In genomic region chr8:112010997-112011815, GRCm38 (mm10) we compare ENCODE assay signal across 8 mouse cellular contexts. TPM values are rescaled to one million over a fixed set of nuclear protein-coding genes. Genes with fewer than 3 reads are reported as not detected.
DNase-seq lines count a peak whose midpoint lies in the region; ATAC-seq lines count a peak whose summit lies in the region.

Gene Kars, minus strand, starts transcription at chr8:112011323.
Gene Terf2ip, plus strand, starts transcription at chr8:112011398.

- no peaks in the 10 kb centered on the region for H3K27me3 ChIP-seq in heart, embryonic 10.5 days (ENCODE audit: insufficient read depth, poor library complexity, severe bottlenecking)
- H3K27me3 ChIP-seq in kidney, embryonic 15.5 days: no peaks in the 10 kb centered on the region

- peak; percentile 92 to 93 for DNase-seq in B cell, adult 2 months
- DNase-seq in brain, adult 2 months (ENCODE audit: low read depth, low spot score): peak; percentile 96
- peak; percentile 98 for DNase-seq in heart, embryonic 10.5 days (ENCODE audit: low spot score)
- DNase-seq in liver: peak; percentile 95
- peak; percentile 93 to 97 for DNase-seq in spleen, postnatal 4 days (ENCODE audit: low spot score in 2 of 2)

- peak within 1 kb of the TSS; percentile 95 for H3K4me2 ChIP-seq in kidney, embryonic 15.5 days

- ATAC-seq in erythroblast, adult 5-6 weeks (replicated peaks; ENCODE audit: low FRiP score, poor library complexity, severe bottlenecking): peak; percentile 94
- ATAC-seq in kidney, embryonic 15.5 days (replicated peaks; ENCODE audit: low FRiP score): peak; percentile 95
- peak; percentile 90 for ATAC-seq in monocyte, adult 5-6 weeks (replicated peaks; ENCODE audit: insufficient number of reproducible peaks, low FRiP score, low TSS enrichment, poor library complexity, severe bottlenecking)

- peaks cover 19% of the 10 kb centered on the region for H3K4me1 ChIP-seq in heart, embryonic 10.5 days
- peaks cover 23% of the 10 kb centered on the region for H3K4me1 ChIP-seq in kidney, embryonic 15.5 days

- H3K36me3 ChIP-seq in heart, embryonic 10.5 days: peaks cover 14% of the 10 kb centered on the region
- peaks cover 34% of the 10 kb centered on the region for H3K36me3 ChIP-seq in kidney, embryonic 15.5 days

- whole genome bisulfite sequencing in heart, embryonic 10.5 days: under 1% methylated on average over 61 of the region's 61 CpGs
- WGBS in kidney, embryonic 15.5 days: under 1% methylated on average over 61 of the region's 61 CpGs

- peak within 1 kb of the TSS; percentile 75 for H3K4me3 ChIP-seq in heart, embryonic 10.5 days
- peak within 1 kb of the TSS; percentile 85 for H3K4me3 ChIP-seq in kidney, embryonic 15.5 days (replicated peaks)

- peak within 1 kb of the TSS; percentile 78 for H3K9ac ChIP-seq in kidney, embryonic 15.5 days

- H3K9me3 ChIP-seq in heart, embryonic 10.5 days: no peaks in the 10 kb centered on the region
- no peaks in the 10 kb centered on the region for H3K9me3 ChIP-seq in kidney, embryonic 15.5 days (replicated peaks)

- H3K27ac ChIP-seq in heart, embryonic 10.5 days: peak within 1 kb of the TSS; percentile 87
- H3K27ac ChIP-seq in kidney, embryonic 15.5 days: peak within 1 kb of the TSS; percentile 88

RNA-seq across cellular contexts. Expression of gene Kars, which starts in this region (rescaled TPM):
- 27.0 and 31.7 TPM in 2 replicates for total RNA-seq in erythroblast, adult 5-6 weeks (2015; ENCODE audit: low replicate concordance)
- 30.4 and 40.3 TPM in 2 replicates for total RNA-seq in erythroblast, adult 5-6 weeks (2017; ENCODE audit: low replicate concordance)
- polyA plus RNA-seq in heart, embryonic 10.5 days (2016; fragmentation: Nextera tagmentation; extraction: Ambion mirVana): 188 and 232 TPM in 2 replicates
- polyA plus RNA-seq in kidney, embryonic 15.5 days (2015; fragmentation: Nextera tagmentation; extraction: Ambion mirVana): 209 and 219 TPM in 2 replicates
- total RNA-seq in monocyte, adult 5-6 weeks (2017): 69.9 to 77.0 TPM (median 73.1 TPM) in 3 replicates

RNA-seq across cellular contexts. Expression of gene Terf2ip, which starts in this region (rescaled TPM):
- 1.9 TPM in 2 replicates for total RNA-seq in erythroblast, adult 5-6 weeks (2015; ENCODE audit: low replicate concordance)
- total RNA-seq in erythroblast, adult 5-6 weeks (2017; ENCODE audit: low replicate concordance): 2.5 and 3.6 TPM in 2 replicates
- 21.0 and 22.1 TPM in 2 replicates for polyA plus RNA-seq in heart, embryonic 10.5 days (2016; fragmentation: Nextera tagmentation; extraction: Ambion mirVana)
- polyA plus RNA-seq in kidney, embryonic 15.5 days (2015; fragmentation: Nextera tagmentation; extraction: Ambion mirVana): 23.9 and 27.6 TPM in 2 replicates
- total RNA-seq in monocyte, adult 5-6 weeks (2017): 15.9 to 24.1 TPM (median 18.5 TPM) in 3 replicates

Comparison
In these comparisons a context has a peak if more than half of its experiments do, and no peak if none do; other contexts are left out.
1. Peak in every context shown above with its lines: DNase-seq, ATAC-seq, H3K4me3 ChIP-seq and H3K27ac ChIP-seq.